Mouse (Mus musculus): ENCODE measurements around the gene Acot3. TPM values are rescaled to one million over a fixed set of nuclear protein-coding genes. Genes with fewer than 3 reads are reported as not detected.
"Not testable (repeated sequence)": the region's sequence is repeated elsewhere in the genome, so short reads cannot be mapped to it uniquely, and the experiment has no call there.

Gene Acot3
- polyA plus RNA-seq, 1 experiment from 2014 or later: 1.4 TPM

DNA sequence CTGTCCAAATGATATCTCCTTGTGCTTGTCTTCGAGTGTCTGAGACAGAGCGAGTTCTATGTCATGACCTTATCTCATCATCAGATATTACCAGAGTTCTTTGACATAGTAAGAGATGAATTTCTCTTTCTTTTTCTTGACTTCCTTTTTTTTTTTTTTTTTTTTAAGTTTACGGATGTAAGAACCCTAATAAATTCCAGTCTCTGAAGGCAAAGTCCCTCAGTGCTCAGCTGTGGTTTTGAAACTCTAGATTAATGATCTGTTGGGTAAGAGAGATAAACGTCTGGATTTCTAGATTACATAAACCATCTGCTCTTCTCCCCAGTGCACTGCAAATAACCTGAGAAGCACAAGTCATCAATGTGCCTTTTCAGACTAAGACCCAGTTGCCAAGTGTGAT lies 17.8 kb upstream of the Acot3 start:
- Histone ChIP-seq H3K4me2 (ENCODE audit: low read length) (no peak overlapping the region), H3K27me3 (replicated peaks; ENCODE audit: control insufficient read depth, insufficient read depth, low read length) (no peaks in the 10 kb centered on the region; the same call in 1 of the 2 replicates), H3K9ac (ENCODE audit: low read depth, low read length) (no peak overlapping the region), H3K4me1 (ENCODE audit: control insufficient read depth, insufficient read depth, low read depth, low read length) (peaks cover 3% of the 10 kb centered on the region; the same call in 1 of the 2 replicates), H3K36me3 (ENCODE audit: control insufficient read depth, insufficient read depth, low read length) (no peaks in the 10 kb centered on the region), H3K9me3 (ENCODE audit: control insufficient read depth, low read length) (no peaks in the 10 kb centered on the region), H3K4me3 (ENCODE audit: low read length) (no peak overlapping the region), H3K27ac (ENCODE audit: low read depth, low read length) (no peak overlapping the region)
- ATAC-seq: no peak
- WGBS: 65% methylated on average over 4 of the region's 4 CpGs

DNA sequence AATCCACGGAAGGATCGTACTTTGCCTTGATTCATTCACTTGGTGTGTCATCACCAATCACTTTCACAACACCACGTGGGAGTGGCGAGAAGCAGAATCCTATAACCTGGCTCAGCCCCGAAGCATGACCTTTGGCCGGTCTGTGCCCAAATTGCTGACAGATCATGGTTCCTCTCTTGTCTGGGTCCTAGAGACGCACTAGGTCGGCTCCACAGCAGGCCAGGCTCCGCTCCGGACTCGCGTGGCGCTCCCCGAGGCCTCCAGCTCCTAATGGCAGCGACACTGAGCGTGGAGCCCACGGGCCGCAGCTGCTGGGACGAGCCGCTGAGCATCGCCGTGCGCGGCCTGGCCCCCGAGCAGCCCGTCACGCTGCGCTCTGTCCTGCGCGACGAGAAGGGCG lies 13.7 kb upstream of the Acot3 start, which contains the start of gene Acot4:
TSS of gene Acot4 (plus strand) at position 139 of the 400 bp plus-strand sequence.
- Histone ChIP-seq H3K4me2 (ENCODE audit: low read length) (peak within 1 kb of the TSS; percentile 75), H3K9ac (ENCODE audit: low read depth, low read length) (peak within 1 kb of the TSS; percentile 68), H3K4me3 (ENCODE audit: low read length) (peak within 1 kb of the TSS; percentile 50)
- not testable (repeated sequence) for H3K4me1 ChIP-seq (ENCODE audit: control insufficient read depth, insufficient read depth, low read depth, low read length); H3K36me3 ChIP-seq (ENCODE audit: control insufficient read depth, insufficient read depth, low read length); H3K27ac ChIP-seq (ENCODE audit: low read depth, low read length); H3K27me3 ChIP-seq (replicated peaks; ENCODE audit: control insufficient read depth, insufficient read depth, low read length); H3K9me3 ChIP-seq (ENCODE audit: control insufficient read depth, low read length)
- peak; percentile 67 for ATAC-seq
- WGBS: 12% methylated on average over 18 of the region's 32 CpGs

DNA sequence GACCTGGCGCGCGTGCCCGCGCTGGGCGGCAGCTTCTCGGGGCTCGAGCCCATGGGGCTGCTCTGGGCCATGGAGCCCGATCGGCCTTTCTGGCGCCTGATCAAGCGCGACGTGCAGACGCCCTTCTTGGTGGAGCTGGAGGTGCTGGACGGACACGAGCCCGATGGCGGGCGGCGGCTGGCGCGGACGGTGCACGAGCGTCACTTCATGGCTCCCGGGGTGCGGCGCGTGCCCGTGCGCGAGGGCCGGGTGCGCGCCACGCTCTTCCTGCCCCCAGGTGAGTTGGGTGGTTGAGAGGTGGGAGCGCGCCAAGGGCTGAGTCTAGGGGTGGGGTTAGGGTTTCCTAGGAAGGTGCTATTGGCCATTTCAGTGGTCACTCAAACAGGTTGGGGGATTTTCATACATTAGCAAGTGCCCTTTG lies 13.2 kb upstream of the Acot3 start, which contains the start of gene Gm49366:
TSS of gene Gm49366 (plus strand) at position 245 of the 421 bp plus-strand sequence.
- H3K9me3 ChIP-seq (ENCODE audit: control insufficient read depth, low read length); H3K27me3 ChIP-seq (replicated peaks; ENCODE audit: control insufficient read depth, insufficient read depth, low read length); H3K27ac ChIP-seq (ENCODE audit: low read depth, low read length); H3K36me3 ChIP-seq (ENCODE audit: control insufficient read depth, insufficient read depth, low read length); H3K4me1 ChIP-seq (ENCODE audit: control insufficient read depth, insufficient read depth, low read depth, low read length): not testable (repeated sequence)
- H3K9ac ChIP-seq (ENCODE audit: low read depth, low read length): peak within 1 kb of the TSS; percentile 68
- peak; percentile 58; the same call in 1 of the 2 replicates for ATAC-seq
- peak within 1 kb of the TSS; percentile 75 for H3K4me2 ChIP-seq (ENCODE audit: low read length)
- WGBS: 2% methylated on average over 32 of the region's 39 CpGs
- peak within 1 kb of the TSS; percentile 50 for H3K4me3 ChIP-seq (ENCODE audit: low read length)

DNA sequence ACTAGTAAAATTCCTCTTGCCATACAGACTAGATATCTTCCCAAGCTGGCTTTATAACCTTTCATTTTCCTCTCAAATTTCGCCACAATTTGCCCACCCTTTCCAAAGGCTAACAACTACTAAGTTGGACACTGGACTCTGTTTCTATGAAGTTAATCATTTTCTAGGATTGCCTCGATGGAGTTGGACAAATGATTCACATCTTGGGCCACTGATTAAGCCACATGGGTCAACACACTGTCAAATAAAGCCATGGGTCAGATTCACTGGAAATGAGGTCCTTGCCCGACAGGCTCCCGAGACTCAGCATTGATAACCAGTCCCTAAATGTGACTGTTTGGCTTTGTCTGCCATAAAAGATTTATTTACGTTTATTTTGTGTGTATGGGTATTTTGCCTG lies 9.7 kb upstream of the Acot3 start:
- H3K27me3 ChIP-seq (replicated peaks; ENCODE audit: control insufficient read depth, insufficient read depth, low read length): no peaks in the 10 kb centered on the region; the same call in 1 of the 2 replicates
- ATAC-seq: no peak
- peaks cover 3% of the 10 kb centered on the region; the same call in 1 of the 2 replicates for H3K4me1 ChIP-seq (ENCODE audit: control insufficient read depth, insufficient read depth, low read depth, low read length)
- 91% methylated on average over 5 of the region's 5 CpGs for WGBS
- no peak overlapping the region for H3K27ac ChIP-seq (ENCODE audit: low read depth, low read length)
- no peak overlapping the region for H3K4me3 ChIP-seq (ENCODE audit: low read length)
- no peak overlapping the region for H3K9ac ChIP-seq (ENCODE audit: low read depth, low read length)
- no peak overlapping the region for H3K4me2 ChIP-seq (ENCODE audit: low read length)
- H3K9me3 ChIP-seq (ENCODE audit: control insufficient read depth, low read length): peaks cover 6% of the 10 kb centered on the region; the same call in 1 of the 2 replicates
- H3K36me3 ChIP-seq (ENCODE audit: control insufficient read depth, insufficient read depth, low read length): no peaks in the 10 kb centered on the region

DNA sequence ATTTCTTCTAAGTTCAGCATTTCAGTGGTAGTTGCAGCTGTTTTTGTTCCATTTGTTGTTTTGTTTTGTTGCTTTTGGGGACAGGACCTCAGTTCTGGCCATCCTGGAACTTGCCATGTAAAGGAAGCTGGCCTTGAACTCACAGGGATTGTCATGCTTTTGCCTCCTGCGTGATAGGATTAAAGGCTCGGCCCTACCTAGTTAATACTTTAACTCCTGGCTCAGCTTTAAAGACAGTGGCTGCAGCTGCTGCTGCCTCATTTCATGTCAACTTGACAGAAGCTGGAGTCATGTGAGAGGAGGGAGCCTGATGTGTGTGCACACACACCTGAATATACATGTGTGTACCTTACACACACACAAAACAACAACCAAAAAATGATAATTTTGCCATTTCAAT lies 7.9 kb upstream of the Acot3 start:
- no peak for ATAC-seq
- H3K9me3 ChIP-seq (ENCODE audit: control insufficient read depth, low read length): peaks cover 9% of the 10 kb centered on the region
- H3K4me3 ChIP-seq (ENCODE audit: low read length): no peak overlapping the region
- WGBS: 68% methylated on average over 2 of the region's 2 CpGs
- H3K4me2 ChIP-seq (ENCODE audit: low read length): no peak overlapping the region
- no peaks in the 10 kb centered on the region for H3K27me3 ChIP-seq (replicated peaks; ENCODE audit: control insufficient read depth, insufficient read depth, low read length)
- no peak overlapping the region for H3K9ac ChIP-seq (ENCODE audit: low read depth, low read length)
- no peaks in the 10 kb centered on the region for H3K36me3 ChIP-seq (ENCODE audit: control insufficient read depth, insufficient read depth, low read length)
- H3K27ac ChIP-seq (ENCODE audit: low read depth, low read length): no peak overlapping the region
- H3K4me1 ChIP-seq (ENCODE audit: control insufficient read depth, insufficient read depth, low read depth, low read length): no peaks in the 10 kb centered on the region

DNA sequence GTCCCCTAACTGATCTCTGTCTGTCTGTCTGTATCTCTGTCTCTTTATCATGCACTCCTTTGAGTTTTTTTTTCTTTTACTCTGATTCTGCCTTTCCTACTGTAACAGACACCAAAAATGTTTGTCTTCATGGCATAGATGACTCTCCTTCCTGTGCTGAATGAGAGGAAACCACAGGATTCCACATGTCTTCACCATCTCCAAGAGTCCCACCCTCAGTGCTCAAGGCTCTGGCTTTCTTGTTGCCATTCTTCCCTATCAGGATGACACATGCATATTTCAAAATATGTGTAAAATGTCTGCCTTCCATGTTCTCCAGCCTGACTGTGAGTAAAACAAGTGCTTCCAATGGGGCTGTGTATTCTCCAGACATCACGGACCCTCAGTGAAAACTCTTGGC lies 5.0 kb upstream of the Acot3 start:
- no peaks in the 10 kb centered on the region for H3K27me3 ChIP-seq (replicated peaks; ENCODE audit: control insufficient read depth, insufficient read depth, low read length)
- no peak overlapping the region for H3K9ac ChIP-seq (ENCODE audit: low read depth, low read length)
- ATAC-seq: no peak
- no peak overlapping the region for H3K27ac ChIP-seq (ENCODE audit: low read depth, low read length)
- H3K4me3 ChIP-seq (ENCODE audit: low read length): no peak overlapping the region
- no peak overlapping the region for H3K4me2 ChIP-seq (ENCODE audit: low read length)
- no peaks in the 10 kb centered on the region for H3K36me3 ChIP-seq (ENCODE audit: control insufficient read depth, insufficient read depth, low read length)
- WGBS: 94% methylated on average over 1 of the region's 1 CpGs
- no peaks in the 10 kb centered on the region for H3K4me1 ChIP-seq (ENCODE audit: control insufficient read depth, insufficient read depth, low read depth, low read length)
- peaks cover 3% of the 10 kb centered on the region for H3K9me3 ChIP-seq (ENCODE audit: control insufficient read depth, low read length)

DNA sequence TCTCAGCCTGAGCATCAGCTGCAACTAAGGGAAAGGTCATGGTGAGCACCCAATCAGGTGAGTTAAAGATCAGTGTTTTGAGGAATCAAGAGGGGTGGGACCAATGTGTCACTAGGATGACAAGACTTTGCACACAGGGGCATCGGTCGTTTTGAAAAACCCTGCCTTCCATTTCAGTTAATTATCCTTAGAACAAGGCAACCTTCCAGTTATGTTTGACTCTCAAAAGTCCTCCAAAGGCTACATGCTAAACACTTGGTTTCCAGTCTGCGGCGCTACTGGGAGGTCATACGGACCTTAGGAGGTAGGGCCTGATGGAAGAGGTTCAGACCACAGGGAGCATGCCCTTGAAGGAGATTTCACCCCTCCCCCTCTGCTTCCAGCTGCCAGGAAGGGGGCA lies 1.2 kb upstream of the Acot3 start:
- ATAC-seq; H3K27ac ChIP-seq (ENCODE audit: low read depth, low read length); H3K9ac ChIP-seq (ENCODE audit: low read depth, low read length); H3K4me1 ChIP-seq (ENCODE audit: control insufficient read depth, insufficient read depth, low read depth, low read length); H3K27me3 ChIP-seq (replicated peaks; ENCODE audit: control insufficient read depth, insufficient read depth, low read length); H3K4me2 ChIP-seq (ENCODE audit: low read length); H3K4me3 ChIP-seq (ENCODE audit: low read length); H3K36me3 ChIP-seq (ENCODE audit: control insufficient read depth, insufficient read depth, low read length); H3K9me3 ChIP-seq (ENCODE audit: control insufficient read depth, low read length): not testable (repeated sequence)
- 86% methylated on average over 5 of the region's 5 CpGs for WGBS

DNA sequence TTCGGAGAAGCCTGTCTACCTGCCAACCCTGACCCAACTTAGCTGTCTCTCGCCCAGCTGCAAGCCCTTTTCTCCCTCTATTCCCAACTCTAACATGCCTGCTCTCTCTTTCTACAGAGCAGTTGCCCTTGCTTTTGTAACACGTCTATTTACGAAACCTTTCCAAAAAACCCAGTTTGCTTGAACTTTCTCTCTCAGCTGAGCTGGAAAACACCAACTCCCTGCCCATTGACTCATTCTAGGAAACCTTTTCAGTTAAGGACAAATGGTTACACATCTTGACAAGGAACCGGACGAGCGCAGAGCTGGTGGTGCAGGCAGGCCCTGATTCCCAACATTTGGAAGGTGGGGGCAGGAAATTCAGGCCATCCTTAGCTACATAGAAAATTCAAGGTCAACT lies 665 bp downstream of the Acot3 start:
- Histone ChIP-seq H3K4me2 (ENCODE audit: low read length) (peak overlapping the region; percentile 81), H3K4me3 (ENCODE audit: low read length) (no peak overlapping the region), H3K27ac (ENCODE audit: low read depth, low read length) (no peak overlapping the region), H3K9ac (ENCODE audit: low read depth, low read length) (no peak overlapping the region), H3K36me3 (ENCODE audit: control insufficient read depth, insufficient read depth, low read length) (no peaks in the 10 kb centered on the region), H3K9me3 (ENCODE audit: control insufficient read depth, low read length) (peaks cover 3% of the 10 kb centered on the region), H3K4me1 (ENCODE audit: control insufficient read depth, insufficient read depth, low read depth, low read length) (peaks cover 5% of the 10 kb centered on the region; the same call in 1 of the 2 replicates), H3K27me3 (replicated peaks; ENCODE audit: control insufficient read depth, insufficient read depth, low read length) (no peaks in the 10 kb centered on the region; the same call in 1 of the 2 replicates)
- 85% methylated on average over 7 of the region's 7 CpGs for WGBS
- no peak for ATAC-seq

DNA sequence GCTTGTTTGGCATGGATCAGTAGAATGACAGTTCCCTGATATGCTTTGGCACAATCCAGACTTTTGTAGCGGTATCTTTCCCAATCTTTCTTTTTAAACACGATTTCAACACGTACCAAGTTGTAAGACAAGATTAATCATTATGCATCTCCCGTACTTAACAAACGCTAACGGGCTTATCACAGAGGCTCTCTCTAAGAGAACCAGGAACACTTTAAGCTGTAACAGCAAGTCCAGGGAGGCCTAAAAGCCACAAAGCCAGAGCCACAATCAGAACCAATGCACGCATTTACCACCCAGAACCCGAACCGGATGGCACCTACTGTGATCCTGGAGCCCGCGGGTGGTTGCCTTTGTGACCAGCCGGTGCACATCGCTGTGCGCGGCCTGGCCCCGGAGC lies 1.2 kb downstream of the Acot3 start:
- H3K27ac ChIP-seq (ENCODE audit: low read depth, low read length): no peak overlapping the region
- no peaks in the 10 kb centered on the region; the same call in 1 of the 2 replicates for H3K27me3 ChIP-seq (replicated peaks; ENCODE audit: control insufficient read depth, insufficient read depth, low read length)
- H3K4me2 ChIP-seq (ENCODE audit: low read length): peak overlapping the region; percentile 81
- WGBS: 11% methylated on average over 16 of the region's 16 CpGs
- peaks cover 5% of the 10 kb centered on the region; the same call in 1 of the 2 replicates for H3K4me1 ChIP-seq (ENCODE audit: control insufficient read depth, insufficient read depth, low read depth, low read length)
- peak overlapping the region; percentile 46 for H3K4me3 ChIP-seq (ENCODE audit: low read length)
- H3K36me3 ChIP-seq (ENCODE audit: control insufficient read depth, insufficient read depth, low read length): no peaks in the 10 kb centered on the region
- H3K9me3 ChIP-seq (ENCODE audit: control insufficient read depth, low read length): peaks cover 2% of the 10 kb centered on the region
- H3K9ac ChIP-seq (ENCODE audit: low read depth, low read length): peak overlapping the region; percentile 52
- no peak for ATAC-seq
